Comparison of ENCODE assay signal across 28 mouse cellular contexts in the genomic region with DNA sequence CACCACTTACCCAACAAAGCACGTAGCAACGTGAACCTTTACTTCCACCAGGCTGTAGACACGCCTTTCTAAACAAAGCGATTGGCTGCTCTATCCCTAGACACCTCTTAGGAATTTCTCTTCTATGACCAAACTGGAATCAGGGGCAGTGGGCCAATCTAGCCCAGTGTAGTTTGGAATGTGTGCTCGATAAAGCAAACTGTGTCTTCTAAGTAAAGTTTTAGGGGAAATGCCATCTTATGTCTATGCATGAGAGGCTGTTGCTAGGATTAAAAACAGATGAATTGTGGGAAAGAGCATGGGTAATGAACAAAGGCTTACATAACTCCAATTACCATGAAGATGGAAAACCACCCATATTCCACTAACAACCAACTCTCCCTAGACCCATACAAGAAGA. TPM values are rescaled to one million over a fixed set of nuclear protein-coding genes. Genes with fewer than 3 reads are reported as not detected.
DNase-seq lines count a peak whose midpoint lies in the region; ATAC-seq lines count a peak whose summit lies in the region.
"Had no signal": no experiment of that assay in that cellular context is flagged by ENCODE, and none has a peak within 500 bp of the region (broad histone marks: within the 10 kb centered on the region; RNA-seq: fewer than 3 reads in every experiment).

No protein-coding gene starts in this region.

- no peaks in the 10 kb centered on the region for H3K9me3 ChIP-seq in embryonic facial prominence, embryonic 14.5 days (ENCODE audit: control insufficient read depth, low read length)
- H3K9me3 ChIP-seq: embryonic facial prominence, embryonic 15.5 days; forebrain, embryonic 15.5 days; heart, embryonic 15.5 days had no signal

- H3K4me2 ChIP-seq in embryonic facial prominence, embryonic 14.5 days (ENCODE audit: low read depth, low read length): no peak overlapping the region
- H3K4me2 ChIP-seq: embryonic facial prominence, embryonic 15.5 days; forebrain, embryonic 15.5 days; heart, embryonic 12.5 days; heart, embryonic 15.5 days; hindbrain, embryonic 14.5 days had no signal

- no peak for DNase-seq in frontal cortex, adult 2 months (ENCODE audit: extremely low spot score in 1 of 2, low spot score in 1 of 2)
- peak; percentile 69 to 79 for DNase-seq in right cerebral cortex, postnatal 10 days (ENCODE audit: low spot score in 2 of 2)
- DNase-seq in right cerebral cortex, adult 18-20 months: no peak
- DNase-seq in embryonic facial prominence, embryonic 14.5 days (ENCODE audit: low spot score): peak; percentile 35
- peak; percentile 53 for DNase-seq in right cerebral cortex, postnatal 4 days
- DNase-seq: adrenal gland, adult 2 months; adrenal gland, postnatal 14 days; cerebellum, adult 11 months; cerebellum, adult 2 months; cerebellum, adult 9-11 months; cerebellum, postnatal 25 days; gastrocnemius, postnatal 25 days; heart, adult 18-20 months; heart, postnatal 10 days; heart, postnatal 36 days had no signal

- H3K36me3 ChIP-seq in embryonic facial prominence, embryonic 14.5 days (ENCODE audit: control insufficient read depth, insufficient read depth, low read length): no peaks in the 10 kb centered on the region
- H3K36me3 ChIP-seq: embryonic facial prominence, embryonic 15.5 days; forebrain, embryonic 15.5 days; heart, embryonic 12.5 days; heart, embryonic 15.5 days had no signal

- H3K4me1 ChIP-seq in embryonic facial prominence, embryonic 14.5 days (ENCODE audit: control insufficient read depth, insufficient read depth, low read length): peaks cover 7% of the 10 kb centered on the region; the same call in 1 of the 2 replicates
- H3K4me1 ChIP-seq: embryonic facial prominence, embryonic 15.5 days; forebrain, embryonic 15.5 days; heart, embryonic 15.5 days had no signal

- no peaks in the 10 kb centered on the region for H3K27me3 ChIP-seq in embryonic facial prominence, embryonic 14.5 days (replicated peaks; ENCODE audit: control insufficient read depth, insufficient read depth, low read length)
- H3K27me3 ChIP-seq: embryonic facial prominence, embryonic 15.5 days; forebrain, embryonic 15.5 days; heart, embryonic 12.5 days; heart, embryonic 15.5 days had no signal

- peak overlapping the region; percentile 21; the same call in 1 of the 2 replicates for H3K27ac ChIP-seq in embryonic facial prominence, embryonic 14.5 days (replicated peaks; ENCODE audit: low read depth, low read length)
- H3K27ac ChIP-seq: forebrain, embryonic 15.5 days; heart, embryonic 15.5 days; hindbrain, embryonic 14.5 days; hindbrain, postnatal 0 days had no signal

- no peak overlapping the region for H3K4me3 ChIP-seq in embryonic facial prominence, embryonic 14.5 days (ENCODE audit: low read depth, low read length)
- H3K4me3 ChIP-seq: embryonic facial prominence, embryonic 15.5 days; forebrain, embryonic 15.5 days; heart, embryonic 12.5 days; heart, embryonic 15.5 days had no signal

- no peak overlapping the region for H3K9ac ChIP-seq in embryonic facial prominence, embryonic 14.5 days (ENCODE audit: low read depth, low read length)
- H3K9ac ChIP-seq: embryonic facial prominence, embryonic 15.5 days; forebrain, embryonic 15.5 days; heart, embryonic 12.5 days; heart, embryonic 15.5 days; hindbrain, embryonic 14.5 days had no signal

- peak; percentile 80 for ATAC-seq in frontal cortex, adult (ENCODE audit: low TSS enrichment)
- ATAC-seq in embryonic facial prominence, embryonic 14.5 days (ENCODE audit: low read depth): peak; percentile 37
- ATAC-seq: CD4-positive, CD25-positive, alpha-beta regulatory T cell, adult 4 months; forebrain, embryonic 15.5 days; hindbrain, postnatal 0 days; inflammation-experienced regulatory T-cells, adult 6 months had no signal

- WGBS in embryonic facial prominence, embryonic 14.5 days: 59% methylated on average over 5 of the region's 5 CpGs

RNA-seq across cellular contexts. Expression of a gene that starts 19.3 kb away (rescaled TPM):
- polyA plus RNA-seq in frontal cortex, adult 2 months (2012; rRNA removed): 7.3 and 8.5 TPM in 2 replicates
- polyA plus RNA-seq in embryonic facial prominence, embryonic 14.5 days (2014; fragmentation: Nextera tagmentation; extraction: Ambion mirVana): 20.2 and 29.3 TPM in 2 replicates
- polyA plus RNA-seq: adrenal gland, adult 2 months; C2C12; CD4-positive, CD25-positive, alpha-beta regulatory T cell, adult 4 months; forebrain, embryonic 11.5 days; gonadal fat pad, adult 2 months; hindbrain, embryonic 11.5 days; inflammation-experienced regulatory T-cells, adult 6 months had no signal

Comparison
In these comparisons a context has a peak if more than half of its experiments do, and no peak if none do; other contexts are left out.
1. DNase-seq: peak in right cerebral cortex, postnatal 10 days (2 of 2), embryonic facial prominence, embryonic 14.5 days (single experiment) and right cerebral cortex, postnatal 4 days (single experiment); none in frontal cortex, adult 2 months (0 of 2) and right cerebral cortex, adult 18-20 months (single experiment).